Mouse (Mus musculus): Measurements from ENCODE around the gene Ccdc43. TPM values are rescaled to one million over a fixed set of nuclear protein-coding genes. Genes with fewer than 3 reads are reported as not detected.

Ccdc43 gene
- 25.4 to 29.9 TPM (median 25.8 TPM) in 4 replicates for total RNA-seq (2023; ENCODE audit: inconsistent age)

DNA sequence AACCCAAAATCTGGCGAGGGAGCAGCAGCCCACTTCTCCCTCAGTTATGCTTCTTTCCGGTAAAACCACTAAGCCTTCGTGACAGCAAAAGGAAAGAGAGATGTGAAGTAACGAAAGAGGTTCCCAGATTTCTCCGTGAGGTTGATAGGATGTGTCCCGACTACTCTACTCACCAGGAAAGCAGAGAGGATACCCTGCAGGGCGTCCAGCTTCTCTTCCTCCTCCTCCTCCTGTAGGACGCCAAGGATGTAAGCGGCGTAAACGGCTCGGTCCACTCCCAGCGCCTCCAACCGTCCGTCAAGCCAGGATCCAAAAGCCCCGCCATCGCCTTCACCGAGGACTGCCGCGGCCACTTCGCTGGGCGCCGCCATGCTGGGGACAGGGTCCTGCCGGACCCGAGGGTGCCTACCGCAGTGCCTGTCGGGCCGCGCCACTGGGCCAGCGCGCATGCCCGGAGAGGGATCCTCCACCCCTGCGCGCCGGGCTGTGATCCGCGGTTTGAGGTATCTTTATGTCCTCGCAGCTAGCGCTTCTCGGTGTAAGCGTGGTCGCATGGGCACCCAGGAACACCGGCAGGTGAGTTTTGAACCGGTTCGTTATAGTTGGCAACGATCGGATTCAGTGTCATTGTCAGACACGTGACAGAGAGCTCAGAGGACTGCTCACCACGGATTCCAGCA is at the start of gene Ccdc43:
TSS of gene Ccdc43 (minus strand) at position 445 of the 680 bp plus-strand sequence.

DNA sequence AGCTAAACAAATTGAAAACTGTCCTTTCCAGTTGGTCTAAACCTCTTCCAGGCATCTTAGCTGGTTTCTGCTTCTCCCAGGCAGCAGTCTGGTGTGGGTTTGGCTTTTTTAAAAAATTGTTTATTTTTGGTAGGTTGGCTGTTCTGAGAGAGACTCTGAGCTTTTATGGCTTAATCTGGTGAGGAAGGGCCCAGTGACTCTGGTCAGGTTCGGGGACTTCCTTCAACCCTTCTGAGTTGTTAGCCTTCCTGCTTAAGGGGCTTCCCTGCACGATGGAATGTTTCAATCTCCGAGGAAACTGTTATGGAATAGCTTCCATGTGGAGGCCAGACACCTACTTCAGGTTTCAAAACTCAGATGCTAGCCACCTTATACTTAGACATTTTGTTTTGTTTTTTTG is 34.2 kb downstream of the Ccdc43 start, which contains the start of gene Meioc:
TSS of gene Meioc (plus strand) at position 301 of the 400 bp plus-strand sequence.

Other genes with a start within 250 kb of the Ccdc43 start
- 5.1 to 9.3 TPM (median 7.0 TPM) in 4 replicates for gene Itga2b, start 227.7 kb downstream of the Ccdc43 start, total RNA-seq (2023; ENCODE audit: inconsistent age)
- 47.4 to 57.7 TPM (median 53.3 TPM) in 4 replicates for gene Gpatch8, start 141.4 kb downstream of the Ccdc43 start, total RNA-seq (2023; ENCODE audit: inconsistent age)
- not detected in 4 replicates for gene Gm11627, start 118.3 kb downstream of the Ccdc43 start, total RNA-seq (2023; ENCODE audit: inconsistent age)
- gene Fzd2, start 93.4 kb downstream of the Ccdc43 start, total RNA-seq (2023; ENCODE audit: inconsistent age) = not detected in 4 replicates
- not detected in 4 replicates for gene Meioc, start 34.1 kb downstream of the Ccdc43 start, total RNA-seq (2023; ENCODE audit: inconsistent age)
- 0.18 TPM in 1 of 4 replicates, not detected in the others for gene Adam11, start 63.7 kb upstream of the Ccdc43 start, total RNA-seq (2023; ENCODE audit: inconsistent age)
- not detected in 4 replicates for gene Gjc1, start 121.9 kb upstream of the Ccdc43 start, total RNA-seq (2023; ENCODE audit: inconsistent age)
- not detected in 4 replicates for gene Higd1b, start 138.1 kb upstream of the Ccdc43 start, total RNA-seq (2023; ENCODE audit: inconsistent age)
- 130 to 159 TPM (median 135 TPM) in 4 replicates for gene Eftud2, start 183.2 kb upstream of the Ccdc43 start, total RNA-seq (2023; ENCODE audit: inconsistent age)
- 0.26 TPM in 1 of 4 replicates, not detected in the others for gene Ccdc103, start 183.4 kb upstream of the Ccdc43 start, total RNA-seq (2023; ENCODE audit: inconsistent age)
- gene Fam187a, start 187.4 kb upstream of the Ccdc43 start, total RNA-seq (2023; ENCODE audit: inconsistent age) = not detected in 4 replicates
- gene Gfap, start 203.1 kb upstream of the Ccdc43 start, total RNA-seq (2023; ENCODE audit: inconsistent age) = not detected in 4 replicates
- gene Kif18b, start 227.3 kb upstream of the Ccdc43 start, total RNA-seq (2023; ENCODE audit: inconsistent age) = 1.1 to 1.9 TPM (median 1.2 TPM) in 4 replicates
- not detected in 4 replicates for gene C1ql1, start 248.9 kb upstream of the Ccdc43 start, total RNA-seq (2023; ENCODE audit: inconsistent age)